Mouse (Mus musculus): Measurements from ENCODE around the gene Kdm7a. TPM values are rescaled to one million over a fixed set of nuclear protein-coding genes. Genes with fewer than 3 reads are reported as not detected.

Gene Kdm7a
- 4.6 and 5.4 TPM in 2 replicates for polyA plus RNA-seq (2015; fragmentation: Nextera tagmentation; extraction: Ambion mirVana)

GRCm38 (mm10) chr6:39206581-39207461 is at the start of gene Kdm7a:
Kdm7a (minus strand) TSS chr6:39206789.
- ATAC-seq (replicated peaks; ENCODE audit: insufficient number of reproducible peaks, insufficient read depth, low FRiP score, low read depth), result peak; percentile 83
- peak within 1 kb of the TSS; percentile 80 for H3K4me2 ChIP-seq
- under 1% methylated on average over 117 of the region's 124 CpGs for WGBS

DNA sequence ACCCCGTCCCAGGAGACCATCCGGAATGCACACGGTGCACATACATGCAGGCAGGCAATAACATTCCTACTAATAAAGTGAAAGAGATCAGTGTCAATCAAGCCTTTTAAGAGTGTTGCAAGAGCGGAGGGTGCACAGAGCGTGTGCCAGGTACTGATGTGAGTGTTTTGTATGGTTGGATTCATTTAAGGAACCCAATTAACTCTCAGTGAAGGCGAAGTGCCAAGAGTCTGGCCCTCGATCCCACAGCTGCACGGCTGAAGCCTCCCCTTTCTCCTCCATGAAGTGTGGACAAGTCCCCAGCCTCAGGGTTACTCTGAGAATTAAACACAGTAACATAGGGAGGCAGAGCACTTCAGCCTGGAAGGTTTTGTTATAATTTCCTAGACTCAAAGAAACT is 48.7 kb upstream of the Kdm7a start:
- no peak overlapping the region for H3K9ac ChIP-seq
- ATAC-seq (replicated peaks; ENCODE audit: insufficient number of reproducible peaks, insufficient read depth, low FRiP score, low read depth), result no peak
- H3K27ac ChIP-seq, result no peak overlapping the region
- H3K4me2 ChIP-seq, result no peak overlapping the region
- no peak overlapping the region for H3K4me3 ChIP-seq
- no peaks in the 10 kb centered on the region for H3K9me3 ChIP-seq (replicated peaks)
- H3K27me3 ChIP-seq, result no peaks in the 10 kb centered on the region
- H3K4me1 ChIP-seq (replicated peaks), result peaks cover 19% of the 10 kb centered on the region
- 75% methylated on average over 8 of the region's 8 CpGs for WGBS
- H3K36me3 ChIP-seq, result no peaks in the 10 kb centered on the region

More at GRCm38 (mm10) chr6:39206581-39207461, at the start of gene Kdm7a:
- peak within 1 kb of the TSS; percentile 97 for H3K27ac ChIP-seq
- H3K27me3 ChIP-seq, result no peaks in the 10 kb centered on the region
- H3K4me3 ChIP-seq, result peak within 1 kb of the TSS; percentile 88
- no peaks in the 10 kb centered on the region for H3K36me3 ChIP-seq
- peaks cover 3% of the 10 kb centered on the region; the same call in 1 of the 2 replicates for H3K4me1 ChIP-seq (replicated peaks)
- peak within 1 kb of the TSS; percentile 96 for H3K9ac ChIP-seq
- H3K9me3 ChIP-seq (replicated peaks), result no peaks in the 10 kb centered on the region

- Histone ChIP-seq H3K27ac (no peak overlapping the region), H3K4me3 (no peak overlapping the region), H3K9me3 (replicated peaks) (no peaks in the 10 kb centered on the region), H3K27me3 (no peaks in the 10 kb centered on the region), H3K36me3 (no peaks in the 10 kb centered on the region), H3K9ac (no peak overlapping the region), H3K4me1 (replicated peaks) (no peaks in the 10 kb centered on the region), H3K4me2 (no peak overlapping the region)
- WGBS, result 84% methylated on average over 2 of the region's 2 CpGs
- no peak for ATAC-seq (replicated peaks; ENCODE audit: insufficient number of reproducible peaks, insufficient read depth, low FRiP score, low read depth)
Measured at GRCm38 (mm10) chr6:39250055-39250454, 43.5 kb upstream of the Kdm7a start.

- Histone ChIP-seq H3K27ac (no peak overlapping the region), H3K27me3 (no peaks in the 10 kb centered on the region), H3K4me2 (no peak overlapping the region), H3K4me1 (replicated peaks) (peaks cover 1% of the 10 kb centered on the region; the same call in 1 of the 2 replicates), H3K9me3 (replicated peaks) (no peaks in the 10 kb centered on the region), H3K9ac (no peak overlapping the region), H3K4me3 (no peak overlapping the region), H3K36me3 (no peaks in the 10 kb centered on the region)
- no peak for ATAC-seq (replicated peaks; ENCODE audit: insufficient number of reproducible peaks, insufficient read depth, low FRiP score, low read depth)
- 47% methylated on average over 16 of the region's 16 CpGs for WGBS
Measured at GRCm38 (mm10) chr6:39249176-39249770, 42.7 kb upstream of the Kdm7a start.

- Histone ChIP-seq H3K4me3 (no peak overlapping the region), H3K9ac (no peak overlapping the region), H3K9me3 (replicated peaks) (no peaks in the 10 kb centered on the region), H3K27ac (no peak overlapping the region), H3K4me1 (replicated peaks) (peaks cover 32% of the 10 kb centered on the region), H3K36me3 (no peaks in the 10 kb centered on the region), H3K4me2 (no peak overlapping the region), H3K27me3 (no peaks in the 10 kb centered on the region)
- 73% methylated on average over 9 of the region's 9 CpGs for WGBS
- ATAC-seq (replicated peaks; ENCODE audit: insufficient number of reproducible peaks, insufficient read depth, low FRiP score, low read depth), result no peak
Measured at GRCm38 (mm10) chr6:39244066-39244465, 37.5 kb upstream of the Kdm7a start.

DNA sequence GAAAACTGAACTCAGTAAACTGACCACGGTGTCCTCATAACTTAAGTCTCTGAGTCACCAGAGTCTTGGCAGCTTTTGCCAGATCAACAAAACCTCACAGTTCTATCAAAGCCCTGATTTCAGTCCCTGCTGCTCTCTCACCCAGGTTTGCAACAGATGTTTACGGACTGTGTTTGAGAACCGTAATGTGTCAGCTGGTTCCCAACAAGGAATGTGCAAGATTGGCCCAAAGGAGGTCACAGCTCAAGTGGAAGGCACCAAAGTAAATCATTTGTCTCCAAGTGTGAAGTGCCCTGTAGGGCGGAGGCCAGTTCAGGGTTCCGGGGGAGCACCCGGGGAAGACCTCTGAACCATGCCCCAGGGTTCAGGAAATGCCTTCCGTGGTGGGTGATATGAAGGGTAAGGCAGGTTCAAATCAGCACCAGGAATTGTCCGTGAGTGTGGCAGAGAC is 36.9 kb upstream of the Kdm7a start:
- peak overlapping the region; percentile 87 for H3K27ac ChIP-seq
- H3K9ac ChIP-seq, result no peak overlapping the region
- WGBS, result 52% methylated on average over 8 of the region's 8 CpGs
- H3K4me1 ChIP-seq (replicated peaks), result peaks cover 34% of the 10 kb centered on the region
- H3K4me3 ChIP-seq, result no peak overlapping the region
- ATAC-seq (replicated peaks; ENCODE audit: insufficient number of reproducible peaks, insufficient read depth, low FRiP score, low read depth), result no peak
- peak overlapping the region; percentile 24; the same call in 1 of the 2 replicates for H3K4me2 ChIP-seq
- no peaks in the 10 kb centered on the region for H3K36me3 ChIP-seq
- no peaks in the 10 kb centered on the region for H3K9me3 ChIP-seq (replicated peaks)
- no peaks in the 10 kb centered on the region for H3K27me3 ChIP-seq

- Histone ChIP-seq H3K36me3 (no peaks in the 10 kb centered on the region), H3K27ac (peak overlapping the region; percentile 87), H3K9ac (no peak overlapping the region), H3K4me2 (peak overlapping the region; percentile 24; the same call in 1 of the 2 replicates), H3K4me1 (replicated peaks) (peaks cover 34% of the 10 kb centered on the region), H3K9me3 (replicated peaks) (no peaks in the 10 kb centered on the region), H3K4me3 (no peak overlapping the region), H3K27me3 (no peaks in the 10 kb centered on the region)
- ATAC-seq (replicated peaks; ENCODE audit: insufficient number of reproducible peaks, insufficient read depth, low FRiP score, low read depth), result peak; percentile 87
- WGBS, result 18% methylated on average over 8 of the region's 8 CpGs
Measured at GRCm38 (mm10) chr6:39242718-39243471, 36.3 kb upstream of the Kdm7a start.

GRCm38 (mm10) chr6:39241421-39241891 is 34.9 kb upstream of the Kdm7a start:
- no peak overlapping the region for H3K27ac ChIP-seq
- no peaks in the 10 kb centered on the region for H3K27me3 ChIP-seq
- no peak overlapping the region for H3K4me3 ChIP-seq
- H3K4me2 ChIP-seq, result no peak overlapping the region
- H3K9ac ChIP-seq, result no peak overlapping the region
- peaks cover 34% of the 10 kb centered on the region for H3K4me1 ChIP-seq (replicated peaks)
- no peaks in the 10 kb centered on the region for H3K36me3 ChIP-seq
- H3K9me3 ChIP-seq (replicated peaks), result no peaks in the 10 kb centered on the region
- no peak for ATAC-seq (replicated peaks; ENCODE audit: insufficient number of reproducible peaks, insufficient read depth, low FRiP score, low read depth)
- 81% methylated on average over 4 of the region's 4 CpGs for WGBS

GRCm38 (mm10) chr6:39240956-39241355 is 34.4 kb upstream of the Kdm7a start:
- no peak for ATAC-seq (replicated peaks; ENCODE audit: insufficient number of reproducible peaks, insufficient read depth, low FRiP score, low read depth)
- peaks cover 34% of the 10 kb centered on the region for H3K4me1 ChIP-seq (replicated peaks)
- H3K27me3 ChIP-seq, result no peaks in the 10 kb centered on the region
- H3K36me3 ChIP-seq, result no peaks in the 10 kb centered on the region
- H3K27ac ChIP-seq, result no peak overlapping the region
- no peaks in the 10 kb centered on the region for H3K9me3 ChIP-seq (replicated peaks)
- H3K4me3 ChIP-seq, result no peak overlapping the region
- no peak overlapping the region for H3K9ac ChIP-seq
- WGBS, result 82% methylated on average over 3 of the region's 3 CpGs
- H3K4me2 ChIP-seq, result no peak overlapping the region

GRCm38 (mm10) chr6:39237887-39238286 is 31.3 kb upstream of the Kdm7a start:
- Histone ChIP-seq H3K36me3 (no peaks in the 10 kb centered on the region), H3K9me3 (replicated peaks) (no peaks in the 10 kb centered on the region), H3K27me3 (no peaks in the 10 kb centered on the region), H3K9ac (no peak overlapping the region), H3K4me2 (no peak overlapping the region), H3K4me1 (replicated peaks) (peaks cover 19% of the 10 kb centered on the region), H3K4me3 (no peak overlapping the region), H3K27ac (no peak overlapping the region)
- WGBS, result 55% methylated on average over 3 of the region's 3 CpGs
- ATAC-seq (replicated peaks; ENCODE audit: insufficient number of reproducible peaks, insufficient read depth, low FRiP score, low read depth), result no peak

DNA sequence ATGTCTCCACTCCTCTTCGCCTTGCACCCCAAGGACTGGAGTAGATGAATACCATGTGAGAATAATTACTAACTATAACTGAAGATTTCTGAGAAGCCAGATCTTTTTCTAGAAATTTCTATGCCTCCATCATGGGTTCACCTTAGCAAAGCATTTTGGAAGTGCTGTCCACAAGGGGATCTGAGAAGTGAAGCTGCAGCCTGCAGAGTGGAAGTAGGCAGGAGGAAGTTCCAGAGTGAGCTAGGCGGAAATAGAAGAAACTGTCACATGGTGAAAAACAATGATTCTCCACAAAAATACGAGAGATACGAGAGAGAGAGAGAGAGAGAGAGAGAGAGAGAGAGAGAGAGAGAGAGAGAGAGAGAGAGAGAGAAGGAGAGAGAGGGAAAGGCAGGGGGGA is 26.0 kb upstream of the Kdm7a start:
- no peak overlapping the region for H3K4me2 ChIP-seq
- no peak overlapping the region for H3K27ac ChIP-seq
- no peak overlapping the region for H3K9ac ChIP-seq
- ATAC-seq (replicated peaks; ENCODE audit: insufficient number of reproducible peaks, insufficient read depth, low FRiP score, low read depth), result no peak
- H3K27me3 ChIP-seq, result no peaks in the 10 kb centered on the region
- 57% methylated on average over 4 of the region's 4 CpGs for WGBS
- H3K4me3 ChIP-seq, result no peak overlapping the region
- H3K4me1 ChIP-seq (replicated peaks), result no peaks in the 10 kb centered on the region
- H3K9me3 ChIP-seq (replicated peaks), result no peaks in the 10 kb centered on the region
- H3K36me3 ChIP-seq, result no peaks in the 10 kb centered on the region

All from heart, embryonic 15.5 days (tissue).